Mouse (Mus musculus): ENCODE results near the gene Kpna1. TPM values are rescaled to one million over a fixed set of nuclear protein-coding genes. Genes with fewer than 3 reads are reported as not detected.
A peak's percentile ranks its signal among the peaks of the same experiment; 100 is the strongest.

Gene Kpna1
- polyA plus RNA-seq, 1 experiment: 14.8 TPM

GRCm38 (mm10) chr16:36072410-36073011, 94.0 kb downstream of the Kpna1 start:
- Histone ChIP-seq H3ac (ENCODE audit: control insufficient read depth, insufficient read length) (peak overlapping the region; percentile 48), H3K36me3 (ENCODE audit: control insufficient read depth, insufficient read depth) (peaks cover 10% of the 10 kb centered on the region), H3K4me2 (ENCODE audit: low read depth) (peak overlapping the region; percentile 87), H3K4me3 (peak overlapping the region; percentile 99), H3K27me3 (ENCODE audit: control insufficient read depth, insufficient read depth, insufficient read length) (no peaks in the 10 kb centered on the region), H3K79me2 (ENCODE audit: control insufficient read depth, insufficient read depth) (peaks cover 76% of the 10 kb centered on the region)
- TF ChIP-seq POLR2A (IDR thresholded peaks at IDR 0.05; ENCODE audit: insufficient read length, low read depth): no peak
- TF ChIP-seq MYOD1 (IDR thresholded peaks at IDR 0.05; ENCODE audit: control insufficient read depth in 1 of 3, insufficient read length in 2 of 3, low read depth in 2 of 3): no peak
- no peak for TF ChIP-seq E2F4 (IDR thresholded peaks at IDR 0.05; ENCODE audit: insufficient read depth)
- no peak for TF ChIP-seq POLR2AphosphoS2 (IDR thresholded peaks at IDR 0.05; ENCODE audit: insufficient read length, low read depth)
- TF ChIP-seq MAX (IDR thresholded peaks at IDR 0.05; ENCODE audit: low read depth): no peak
- TF ChIP-seq REST (IDR thresholded peaks at IDR 0.05; ENCODE audit: insufficient read depth, insufficient read length): no peak
- TF ChIP-seq USF1 (IDR thresholded peaks at IDR 0.05; ENCODE audit: low read depth): no peak
- no peak for TF ChIP-seq TCF3 (IDR thresholded peaks at IDR 0.05; ENCODE audit: insufficient read length, low read depth)
- no peak for TF ChIP-seq SRF (IDR thresholded peaks at IDR 0.05; ENCODE audit: control insufficient read depth, insufficient read length, low read depth)
- no peak for TF ChIP-seq TCF12 (IDR thresholded peaks at IDR 0.05; ENCODE audit: insufficient read depth, poor library complexity, severe bottlenecking)
- TF ChIP-seq CEBPB (IDR thresholded peaks at IDR 0.05; ENCODE audit: insufficient read depth, poor library complexity, severe bottlenecking): no peak
- TF ChIP-seq MYOG (IDR thresholded peaks at IDR 0.05; ENCODE audit: control insufficient read depth in 1 of 3, insufficient read depth in 1 of 3, insufficient read length in 2 of 3, low read depth in 2 of 3): no peak

- peaks cover 4% of the 10 kb centered on the region for H3K36me3 ChIP-seq (ENCODE audit: control insufficient read depth, insufficient read depth)
- no peak overlapping the region for H3K4me2 ChIP-seq (ENCODE audit: low read depth)
- no peak overlapping the region for H3K4me3 ChIP-seq
- TF ChIP-seq TCF12 (IDR thresholded peaks at IDR 0.05; ENCODE audit: insufficient read depth, poor library complexity, severe bottlenecking): no peak
- TF ChIP-seq MYOD1 (IDR thresholded peaks at IDR 0.05; ENCODE audit: control insufficient read depth in 1 of 3, insufficient read length in 2 of 3, low read depth in 2 of 3): no peak
- TF ChIP-seq MAX (IDR thresholded peaks at IDR 0.05; ENCODE audit: low read depth): no peak
- TF ChIP-seq SRF (IDR thresholded peaks at IDR 0.05; ENCODE audit: control insufficient read depth, insufficient read length, low read depth): no peak
- H3K79me2 ChIP-seq (ENCODE audit: control insufficient read depth, insufficient read depth): peaks cover 63% of the 10 kb centered on the region
- H3ac ChIP-seq (ENCODE audit: control insufficient read depth, insufficient read length): no peak overlapping the region
- H3K27me3 ChIP-seq (ENCODE audit: control insufficient read depth, insufficient read depth, insufficient read length): no peaks in the 10 kb centered on the region
Observed at GRCm38 (mm10) chr16:36074772-36075171, 96.2 kb downstream of the Kpna1 start.

- Histone ChIP-seq H3K79me2 (ENCODE audit: control insufficient read depth, insufficient read depth) (peaks cover 19% of the 10 kb centered on the region), H3K27me3 (ENCODE audit: control insufficient read depth, insufficient read depth, insufficient read length) (no peaks in the 10 kb centered on the region), H3ac (ENCODE audit: control insufficient read depth, insufficient read length) (no peak overlapping the region), H3K36me3 (ENCODE audit: control insufficient read depth, insufficient read depth) (peaks cover 8% of the 10 kb centered on the region), H3K4me3 (no peak overlapping the region), H3K4me2 (ENCODE audit: low read depth) (no peak overlapping the region)
- TF ChIP-seq USF1 (IDR thresholded peaks at IDR 0.05; ENCODE audit: low read depth) (no peak), MYOG (IDR thresholded peaks at IDR 0.05; ENCODE audit: control insufficient read depth in 1 of 3, insufficient read depth in 1 of 3, insufficient read length in 2 of 3, low read depth in 2 of 3) (no peak), REST (IDR thresholded peaks at IDR 0.05; ENCODE audit: insufficient read depth, insufficient read length) (no peak), E2F4 (IDR thresholded peaks at IDR 0.05; ENCODE audit: insufficient read depth) (no peak), POLR2AphosphoS2 (IDR thresholded peaks at IDR 0.05; ENCODE audit: insufficient read length, low read depth) (no peak), MAX (IDR thresholded peaks at IDR 0.05; ENCODE audit: low read depth) (no peak)
Observed at GRCm38 (mm10) chr16:36079916-36080315, 101.4 kb downstream of the Kpna1 start.

Other genes with a start within 250 kb of the Kpna1 start
- 19.3 TPM for gene Dirc2, start 209.4 kb upstream of the Kpna1 start, polyA plus RNA-seq (2012; fragmentation: generic; extraction: Trizol)
- 6.3 TPM for gene Hspbap1, start 208.4 kb upstream of the Kpna1 start, polyA plus RNA-seq (2012; fragmentation: generic; extraction: Trizol)
- gene Parp14, start 107.2 kb upstream of the Kpna1 start, polyA plus RNA-seq (2012; fragmentation: generic; extraction: Trizol): 0.23 TPM
- 1.2 TPM for gene Parp9, start 40.3 kb upstream of the Kpna1 start, polyA plus RNA-seq (2012; fragmentation: generic; extraction: Trizol)
- gene Dtx3l, start 39.6 kb upstream of the Kpna1 start, polyA plus RNA-seq (2012; fragmentation: generic; extraction: Trizol): 0.83 TPM
- gene Wdr5b, start 62.4 kb downstream of the Kpna1 start, polyA plus RNA-seq (2012; fragmentation: generic; extraction: Trizol): 1.9 TPM
- gene Fam162a, start 92.8 kb downstream of the Kpna1 start, polyA plus RNA-seq (2012; fragmentation: generic; extraction: Trizol): 363 TPM
- gene Ccdc58, start 92.9 kb downstream of the Kpna1 start, polyA plus RNA-seq (2012; fragmentation: generic; extraction: Trizol): 41.8 TPM
- gene Csta1, start 152.5 kb downstream of the Kpna1 start, polyA plus RNA-seq (2012; fragmentation: generic; extraction: Trizol): not detected
- gene Stfa2l1, start 178.1 kb downstream of the Kpna1 start, polyA plus RNA-seq (2012; fragmentation: generic; extraction: Trizol): not detected
- not detected for gene Gm5483, start 205.5 kb downstream of the Kpna1 start, polyA plus RNA-seq (2012; fragmentation: generic; extraction: Trizol)
- gene Gm5416, start 231.7 kb downstream of the Kpna1 start, polyA plus RNA-seq (2012; fragmentation: generic; extraction: Trizol): not detected
- gene 2010005H15Rik, start 242.7 kb downstream of the Kpna1 start, polyA plus RNA-seq (2012; fragmentation: generic; extraction: Trizol): not detected